Mouse (Mus musculus) cortical plate, adult 2 months (tissue): Measurements from ENCODE around the gene Krtap28-10.

ENCODE experiments used
- CTCF ChIP-seq: fragments of 200-500 bp; IDR thresholded peaks from 2 replicates; pipeline ENCODE4 v1.5.1; 2011; ENCODE audit warnings: mild to moderate bottlenecking, control low read depth, low read length; ENCODE audit not compliant: insufficient read depth; ENCODE audit errors: extremely low read depth
- POLR2A ChIP-seq: fragments of 200-500 bp; IDR thresholded peaks from 2 replicates; pipeline ENCODE4 v1.6.1; 2011; ENCODE audit warnings: mild to moderate bottlenecking, low read length, control low read depth; ENCODE audit not compliant: insufficient read depth; ENCODE audit errors: extremely low read depth

DNA sequence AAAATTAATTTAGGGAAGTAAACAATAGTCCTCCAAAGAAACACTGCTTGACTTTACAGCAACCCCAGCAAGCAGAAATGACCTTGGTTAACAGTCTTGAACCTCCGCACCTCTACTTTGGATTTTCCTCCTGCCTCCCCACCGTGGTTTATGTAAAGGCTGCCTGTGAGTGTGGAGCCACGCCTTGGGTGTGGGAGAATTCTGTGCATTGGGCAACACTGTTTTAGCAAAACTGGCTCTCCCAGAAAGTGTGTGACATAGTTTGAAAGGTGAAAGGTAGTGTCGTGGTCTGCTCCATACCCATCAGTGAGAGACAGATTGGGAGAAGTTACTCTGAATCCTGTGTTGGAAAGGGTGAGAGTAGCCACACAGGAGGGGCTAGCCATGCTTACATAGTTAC, 3.2 kb downstream of the Krtap28-10 start:
- TF ChIP-seq CTCF (no peak), POLR2A (no peak)
